Mouse (Mus musculus): ENCODE data around the gene Gan. TPM values are rescaled to one million over a fixed set of nuclear protein-coding genes. Genes with fewer than 3 reads are reported as not detected.

Gene Gan
- polyA plus RNA-seq (2015; fragmentation: Nextera tagmentation; extraction: Ambion mirVana), result 5.6 and 6.2 TPM in 2 replicates

DNA sequence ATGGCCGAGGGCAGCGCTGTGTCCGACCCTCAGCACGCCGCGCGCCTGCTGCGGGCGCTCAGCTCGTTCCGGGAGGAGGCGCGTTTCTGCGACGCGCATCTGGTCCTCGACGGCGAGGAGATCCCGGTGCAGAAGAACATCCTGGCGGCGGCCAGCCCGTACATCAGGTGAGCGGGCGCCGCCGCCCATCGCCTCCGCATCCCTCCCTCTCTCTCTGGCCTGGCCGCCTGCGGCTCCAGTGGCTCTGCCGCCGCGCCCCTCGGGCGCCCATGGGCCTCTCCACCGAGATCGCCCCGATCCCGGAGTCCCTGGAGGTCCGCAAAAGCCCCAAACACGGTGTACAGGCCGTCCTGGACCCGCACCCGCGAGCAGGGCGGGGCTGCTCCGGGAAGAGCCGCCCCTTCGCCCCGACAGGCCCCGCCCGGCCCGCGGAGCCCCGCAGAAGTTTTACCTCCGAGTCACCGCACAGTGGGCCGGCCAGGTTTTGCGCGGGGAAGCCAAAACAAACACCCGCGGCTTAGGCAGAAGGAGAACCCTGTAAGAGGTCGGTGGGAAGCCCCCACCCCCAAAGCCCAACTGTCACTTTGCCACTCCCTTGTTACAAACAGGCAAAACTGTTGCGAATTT, at the start of gene Gan:
Gene Gan (plus strand): TSS at position 1 of the 627 bp plus-strand sequence.

DNA sequence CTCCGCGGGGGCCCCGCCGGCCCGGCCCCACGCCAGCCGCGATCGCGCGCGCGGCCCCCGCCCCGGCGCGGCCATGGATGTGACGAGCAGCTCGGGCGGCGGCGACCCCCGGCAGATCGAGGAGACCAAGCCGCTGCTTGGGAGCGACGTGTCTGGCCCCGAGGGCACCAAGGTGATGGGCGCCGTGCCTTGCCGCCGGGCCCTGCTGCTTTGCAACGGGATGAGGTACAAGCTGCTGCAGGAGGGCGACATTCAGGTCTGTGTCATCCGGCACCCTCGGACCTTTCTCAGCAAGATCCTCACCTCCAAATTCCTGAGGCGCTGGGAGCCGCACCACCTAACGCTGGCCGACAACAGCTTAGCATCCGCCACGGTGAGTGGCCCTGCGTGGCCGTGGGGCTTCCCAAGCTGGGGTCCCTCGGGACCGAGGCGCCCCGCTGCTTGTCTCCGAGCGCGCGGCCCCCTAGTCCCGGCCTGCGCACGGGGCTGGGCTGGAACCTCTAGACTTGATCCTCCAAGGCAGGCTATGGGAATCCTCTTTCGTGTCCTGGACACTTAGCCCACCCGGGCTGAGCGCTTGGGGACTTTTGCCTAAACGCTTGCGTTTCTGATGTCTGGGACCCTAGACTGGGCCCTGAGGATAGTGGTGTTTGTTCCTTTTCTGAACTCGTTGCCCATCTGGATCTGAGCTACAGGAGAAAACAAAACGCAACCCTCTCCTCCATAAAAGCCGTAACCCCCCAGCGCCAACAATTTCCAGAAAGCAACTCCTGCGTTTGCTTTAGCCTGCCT, 99.3 kb downstream of the Gan start, which contains the start of gene Cmip:
Gene Cmip (plus strand): TSS at position 36 of the 792 bp plus-strand sequence.

Other genes with a start within 250 kb of the Gan start
- gene Cmc2, start 236.7 kb upstream of the Gan start, polyA plus RNA-seq (2015; fragmentation: Nextera tagmentation; extraction: Ambion mirVana), result 32.7 and 38.6 TPM in 2 replicates
- gene Cenpn, start 236.4 kb upstream of the Gan start, polyA plus RNA-seq (2015; fragmentation: Nextera tagmentation; extraction: Ambion mirVana), result 5.0 and 5.7 TPM in 2 replicates
- 19.2 and 20.6 TPM in 2 replicates for gene Atmin, start 214.7 kb upstream of the Gan start, polyA plus RNA-seq (2015; fragmentation: Nextera tagmentation; extraction: Ambion mirVana)
- 5.2 and 6.5 TPM in 2 replicates for gene 1700030J22Rik, start 179.2 kb upstream of the Gan start, polyA plus RNA-seq (2015; fragmentation: Nextera tagmentation; extraction: Ambion mirVana)
- 126 and 131 TPM in 2 replicates for gene Gcsh, start 164.6 kb upstream of the Gan start, polyA plus RNA-seq (2015; fragmentation: Nextera tagmentation; extraction: Ambion mirVana)
- 0.43 and 0.57 TPM in 2 replicates for gene Pkd1l2, start 75.7 kb upstream of the Gan start, polyA plus RNA-seq (2015; fragmentation: Nextera tagmentation; extraction: Ambion mirVana)
- gene Bco1, start 62.3 kb upstream of the Gan start, polyA plus RNA-seq (2015; fragmentation: Nextera tagmentation; extraction: Ambion mirVana), result 0.37 and 0.38 TPM in 2 replicates
- 225 and 229 TPM in 2 replicates for gene Cmip, start 98.9 kb downstream of the Gan start, polyA plus RNA-seq (2015; fragmentation: Nextera tagmentation; extraction: Ambion mirVana)

Data from neural tube, postnatal 0 days (tissue).